Mouse (Mus musculus) urinary bladder, adult 2 months (tissue): ENCODE results near the gene Rsph10b. TPM values are rescaled to one million over a fixed set of nuclear protein-coding genes. Genes with fewer than 3 reads are reported as not detected.
A peak's percentile ranks its signal among the peaks of the same experiment; 100 is the strongest.
"Not testable (repeated sequence)": the region's sequence is repeated elsewhere in the genome, so short reads cannot be mapped to it uniquely, and the experiment has no call there.

ENCODE experiments used
- DNase-seq: peaks from one replicate; pipeline ENCODE4 v3.0.0; 2022; ENCODE audit warnings: low spot score
- polyA plus RNA-seq: library from polyadenylated mRNA; depleted of rRNA; stranded (reverse); fragments of >200 nt; gene quantifications from 2 replicates; pipeline ENCODE4 v1.2.3, GENCODE M21; 2012; rRNA removed

Rsph10b gene
- polyA plus RNA-seq, 1 experiment, result 2.6 TPM

DNA sequence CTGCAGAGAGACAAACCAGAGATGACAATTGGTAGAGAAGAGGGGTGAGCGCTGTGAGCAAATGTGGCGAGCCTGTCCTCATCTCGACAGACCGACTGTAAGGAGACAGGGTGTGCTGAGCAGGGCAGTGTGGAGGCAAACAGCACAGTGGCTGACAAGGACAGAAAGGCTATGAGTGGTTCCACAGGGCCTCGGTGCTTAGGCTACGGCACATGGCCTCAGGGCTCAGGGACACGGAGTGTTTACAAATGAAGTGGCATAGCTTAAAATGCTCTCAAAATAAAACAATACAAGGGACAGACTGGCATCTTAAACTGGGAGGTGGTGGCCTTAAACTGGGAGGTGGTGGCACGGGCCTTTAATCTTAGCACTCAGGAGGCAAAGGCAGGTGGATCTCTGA is 60.4 kb downstream of the Rsph10b start:
- no peak for DNase-seq

DNA sequence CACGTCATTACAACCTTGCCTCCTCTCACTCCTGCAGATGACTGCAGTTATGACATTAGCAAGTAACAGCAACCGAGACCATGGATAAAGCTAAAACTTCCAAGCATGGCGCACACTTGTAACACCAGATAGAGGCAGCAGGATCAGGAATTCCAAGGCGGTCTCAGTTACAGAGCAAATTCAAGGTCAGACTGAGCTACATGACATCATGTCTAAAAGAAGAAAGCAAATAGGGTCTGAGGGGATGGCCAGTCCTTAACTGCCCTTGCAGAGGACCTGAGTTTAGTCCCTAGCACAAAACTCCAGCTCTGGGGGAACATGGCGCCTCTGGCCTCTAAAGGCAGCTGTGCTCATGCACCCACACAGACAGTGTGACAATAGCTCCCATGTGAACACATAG is 61.0 kb downstream of the Rsph10b start:
- no peak for DNase-seq

DNA sequence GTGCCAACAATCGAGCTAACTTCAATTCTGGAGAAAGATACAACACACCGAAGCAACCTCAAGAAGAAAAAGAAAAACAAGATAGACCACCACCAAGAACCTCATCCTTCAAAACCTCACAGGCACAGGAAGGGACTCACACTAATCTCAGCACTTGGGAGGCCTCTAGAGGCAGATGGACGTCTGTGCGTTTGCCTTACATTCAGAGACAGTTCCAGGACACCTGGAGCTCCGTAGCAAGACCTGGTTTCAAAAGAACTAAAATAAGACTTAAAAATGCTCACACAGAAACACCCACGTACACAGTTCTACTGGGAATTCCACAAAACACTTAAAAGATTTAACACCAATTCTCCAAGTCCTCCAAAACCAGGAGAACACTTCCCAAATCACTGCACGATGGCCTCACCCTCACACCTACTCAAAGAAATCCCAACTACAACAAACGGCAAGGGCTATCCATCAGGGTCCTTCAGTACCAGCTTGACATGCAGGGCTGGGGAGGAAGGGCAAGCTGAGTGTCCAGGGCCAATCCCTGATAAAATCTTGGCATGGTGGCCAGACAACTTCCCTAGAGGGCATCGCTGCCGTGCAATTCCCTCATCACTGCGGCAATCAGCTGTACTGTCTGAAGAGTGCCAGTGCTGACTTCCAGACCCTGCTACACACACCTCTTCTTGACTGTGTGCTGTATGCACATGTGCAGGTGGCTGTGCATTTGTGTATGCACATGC is 62.0 kb downstream of the Rsph10b start:
- no peak for DNase-seq

DNA sequence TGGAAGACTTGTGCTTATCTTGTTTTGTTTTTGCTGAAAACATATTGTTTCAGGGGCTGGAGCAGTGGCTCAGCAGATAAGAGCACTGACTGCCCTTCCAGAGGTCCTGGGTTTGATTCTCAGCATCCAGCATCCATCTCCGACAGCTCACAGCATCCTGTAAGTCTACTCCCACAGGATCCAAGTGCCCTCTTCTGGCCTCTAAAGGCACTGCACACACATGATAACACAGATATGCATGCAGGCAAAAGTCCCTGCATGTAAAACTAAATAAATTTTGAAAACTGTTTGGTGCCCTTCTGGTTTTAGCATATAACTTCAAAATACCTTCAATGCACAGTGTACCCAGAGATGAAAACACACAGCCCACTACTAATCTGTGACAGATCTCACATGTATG is 66.6 kb downstream of the Rsph10b start:
- no peak for DNase-seq

DNA sequence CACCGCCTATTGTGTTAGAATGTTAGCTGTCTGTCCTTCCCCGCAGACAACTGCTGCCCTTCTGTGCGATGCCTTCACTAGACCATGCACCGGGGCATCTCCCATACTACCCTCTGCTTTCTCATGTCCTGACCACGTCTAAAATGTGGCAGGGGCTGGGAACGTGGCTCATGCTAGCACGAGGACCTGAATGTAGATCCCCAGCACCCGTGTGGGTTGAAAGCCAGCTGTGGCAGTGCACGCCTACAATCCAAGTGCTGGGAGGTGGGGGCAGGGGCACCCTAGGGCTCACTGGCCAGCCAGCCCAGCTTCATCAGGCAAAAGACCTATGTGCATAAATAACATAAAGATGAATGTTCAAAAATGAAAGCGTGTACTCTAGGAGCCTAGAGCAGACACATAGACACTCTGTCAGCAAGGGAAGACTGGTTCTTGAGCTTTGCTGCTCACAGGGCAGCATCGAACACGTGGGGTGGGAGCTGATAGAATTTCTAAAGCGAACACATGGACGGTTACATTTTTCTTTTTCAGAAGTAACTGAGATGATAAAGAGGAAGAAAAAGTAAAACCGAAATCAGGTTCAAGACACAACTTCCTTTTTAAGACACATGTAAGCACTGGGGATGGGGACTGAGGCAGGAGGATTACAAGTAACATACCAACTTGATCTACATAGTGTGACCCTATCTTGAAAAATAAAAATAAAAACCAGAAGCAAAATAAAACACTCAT is 69.8 kb downstream of the Rsph10b start:
- DNase-seq, result no peak

DNA sequence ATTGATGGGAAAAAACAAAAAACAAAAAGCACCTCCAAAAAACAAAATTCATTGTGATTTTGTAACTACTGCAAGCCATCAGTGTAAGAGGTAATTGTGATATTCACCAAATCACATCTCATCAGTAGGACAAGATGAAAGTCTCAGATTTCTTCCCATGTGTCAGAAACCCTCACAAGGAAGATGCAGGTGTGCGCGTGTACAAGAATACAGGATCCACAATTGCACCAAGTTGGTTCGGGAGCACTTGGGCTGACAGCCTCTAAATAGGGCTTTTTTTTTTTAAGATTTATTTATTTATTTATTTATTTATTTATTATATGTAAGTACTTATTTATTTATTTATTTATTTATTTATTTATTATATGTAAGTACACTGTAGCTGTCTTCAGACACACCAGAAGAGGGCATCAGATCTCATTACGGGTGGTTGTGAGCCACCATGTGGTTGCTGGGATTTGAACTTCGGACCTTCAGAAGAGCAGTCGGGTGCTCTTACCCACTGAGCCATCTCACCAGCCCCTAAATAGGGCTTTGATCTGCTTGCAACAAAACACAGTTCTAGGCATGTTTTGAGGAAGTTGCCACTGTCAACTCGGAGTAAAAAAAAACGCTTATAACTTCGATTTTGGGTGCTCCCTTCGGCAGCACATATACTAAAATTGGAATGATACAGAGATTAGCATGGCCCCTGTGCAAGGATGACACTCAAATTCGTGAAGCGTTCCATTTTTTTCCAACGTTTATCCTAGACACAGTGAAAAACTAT is 80.7 kb downstream of the Rsph10b start:
- not testable (repeated sequence) for DNase-seq

DNA sequence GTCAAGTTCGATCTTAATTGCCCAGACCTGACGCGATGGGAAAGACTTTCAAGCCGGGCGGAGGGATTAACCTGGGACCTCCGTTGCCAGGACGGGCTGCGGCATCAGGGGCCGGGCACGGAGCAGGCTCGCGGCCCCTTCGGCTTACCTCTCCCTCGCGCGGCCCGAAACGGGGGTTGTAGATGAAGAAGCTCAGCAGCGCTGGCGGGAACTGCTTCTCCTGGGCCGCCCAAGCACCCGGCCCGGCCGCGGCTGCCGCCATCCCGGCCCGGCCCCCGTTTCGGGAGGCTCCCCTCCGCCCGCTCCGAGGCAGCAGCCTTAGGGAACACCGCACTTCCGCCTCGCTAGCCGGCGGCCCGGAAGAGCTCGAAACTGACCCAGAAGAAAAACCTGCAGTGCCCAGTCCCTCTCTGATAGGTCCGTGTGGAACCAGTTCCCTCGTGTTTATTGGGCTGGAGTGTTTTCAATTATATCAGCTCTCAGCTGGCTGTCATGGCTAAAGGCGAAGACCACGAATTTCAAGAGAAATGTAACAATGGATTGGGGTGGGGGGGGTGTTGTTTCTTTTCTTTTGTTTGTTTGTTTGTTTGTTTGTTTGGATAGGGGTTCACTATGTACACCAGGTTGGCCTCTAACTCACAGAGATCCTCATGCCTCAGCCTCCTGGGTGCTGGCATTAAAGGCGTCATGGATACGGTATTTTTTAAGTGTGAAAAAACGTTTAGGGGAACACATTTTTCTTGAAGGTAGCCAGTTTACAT is 81.9 kb downstream of the Rsph10b start, which contains the start of gene Ccz1:
Gene Ccz1 (minus strand): TSS at position 327 of the 761 bp plus-strand sequence.
- peak; percentile 61 for DNase-seq

DNA sequence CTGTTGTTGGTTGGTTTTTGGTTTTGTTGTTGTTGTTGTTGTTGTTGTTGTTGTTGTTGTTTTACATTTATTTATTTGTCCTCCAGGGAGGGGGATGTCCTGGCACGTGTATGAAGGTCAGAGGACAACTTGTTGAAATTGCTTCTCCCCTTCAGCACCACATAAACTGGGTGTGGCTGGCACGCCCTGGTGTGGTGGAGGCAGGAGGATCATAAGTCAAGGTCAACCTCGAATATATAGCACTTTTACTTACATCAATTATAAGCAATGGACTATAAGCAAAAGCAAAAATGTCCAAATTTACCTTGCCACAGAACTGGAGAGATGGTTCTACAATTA is 82.4 kb downstream of the Rsph10b start:
- DNase-seq, result no peak

DNA sequence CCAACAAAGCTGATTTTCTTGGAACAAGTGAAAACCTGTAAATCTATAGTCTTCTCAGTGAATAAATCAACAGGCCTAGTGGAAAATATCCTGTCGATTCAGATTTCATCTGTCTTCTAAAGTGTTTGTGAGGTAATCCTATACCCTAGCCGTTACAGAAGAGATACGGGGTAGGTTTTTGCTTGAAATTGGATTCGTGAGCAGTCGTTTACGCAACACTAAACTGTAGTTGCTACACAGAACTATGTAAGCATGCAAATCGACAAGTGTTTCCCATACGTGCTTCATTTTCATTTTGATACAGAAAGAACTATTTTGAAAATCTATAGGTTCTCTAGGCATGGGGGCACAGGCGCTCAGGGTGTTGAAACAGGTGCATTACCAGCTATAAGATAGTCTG is 83.0 kb downstream of the Rsph10b start:
- no peak for DNase-seq

DNA sequence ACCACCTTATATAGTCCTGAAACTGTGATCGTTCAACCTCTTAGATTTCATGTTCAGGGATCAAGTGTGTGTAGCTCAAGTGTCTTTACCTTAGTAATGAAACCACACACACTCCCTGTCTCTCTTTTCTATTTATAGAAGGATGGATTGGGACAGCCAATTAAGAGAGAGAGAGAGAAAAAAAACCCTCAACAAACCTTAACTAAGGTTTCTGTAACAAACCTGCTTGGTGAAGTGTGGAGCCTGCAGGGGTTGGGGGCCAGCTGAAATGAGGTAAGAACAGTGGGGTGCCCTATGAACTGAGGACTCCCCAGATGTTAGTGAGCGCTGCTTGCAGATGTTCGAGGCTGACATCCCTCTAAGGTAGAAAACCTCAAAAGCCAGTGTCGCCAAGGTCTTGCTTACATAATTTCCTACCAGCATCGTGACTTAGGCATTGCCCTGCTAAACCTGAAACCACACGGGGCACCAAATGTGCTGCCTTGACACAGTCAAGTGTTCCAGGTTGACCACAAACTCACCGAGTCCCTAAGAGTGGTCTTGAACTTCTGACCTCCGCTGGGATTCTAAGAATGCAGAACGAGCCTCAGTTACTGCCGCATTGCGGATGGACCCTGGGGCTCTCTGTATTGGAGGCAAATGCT is 93.9 kb downstream of the Rsph10b start, which contains the start of gene Ocm:
Gene Ocm (minus strand): TSS at position 51 of the 644 bp plus-strand sequence.
- no peak for DNase-seq

DNA sequence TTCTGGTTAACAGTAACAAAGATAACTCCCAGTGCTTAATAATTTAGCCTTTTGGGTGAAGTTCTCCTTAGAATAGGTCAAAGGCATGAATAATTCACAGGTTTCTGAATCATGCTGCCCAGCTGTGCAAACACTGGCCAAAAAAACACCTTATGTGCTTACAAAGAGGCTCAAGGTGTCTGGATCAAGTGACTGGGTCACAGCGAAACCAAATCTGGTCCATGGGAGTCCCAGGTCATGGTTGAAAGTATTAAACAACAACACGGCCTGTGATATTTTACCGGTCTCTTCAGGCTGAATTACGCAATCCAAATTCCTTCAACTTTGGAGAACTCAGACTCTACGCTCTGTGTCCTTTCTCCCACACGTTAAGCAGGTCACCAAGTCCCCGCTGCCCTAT is 99.7 kb downstream of the Rsph10b start:
- no peak for DNase-seq

DNA sequence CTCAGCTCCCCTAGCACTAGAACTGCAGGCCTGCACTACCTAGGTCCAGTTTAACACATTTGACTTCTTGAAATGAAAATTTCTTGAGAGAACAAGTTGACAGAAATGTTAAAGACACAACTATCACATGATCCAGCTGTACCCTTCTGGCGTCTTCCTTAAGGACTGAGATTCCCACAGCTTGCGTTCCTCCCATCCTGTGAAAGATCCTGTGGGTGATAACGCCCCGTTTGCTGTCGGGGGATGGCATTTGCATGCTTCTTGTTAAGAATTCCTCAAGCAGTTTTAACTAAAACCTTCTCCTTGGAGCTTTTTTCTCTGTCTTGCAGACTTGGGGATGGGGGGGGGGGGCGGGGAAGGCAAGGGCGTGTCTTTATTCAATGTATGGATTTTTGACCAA is 101.7 kb downstream of the Rsph10b start:
- no peak for DNase-seq

Other genes with a start within 250 kb of the Rsph10b start
- 4.2 and 6.6 TPM in 2 replicates for gene Usp42, start 200.8 kb upstream of the Rsph10b start, polyA plus RNA-seq
- 15.2 and 18.9 TPM in 2 replicates for gene Eif2ak1, start 115.2 kb upstream of the Rsph10b start, polyA plus RNA-seq
- gene Ankrd61, start 35.4 kb upstream of the Rsph10b start, polyA plus RNA-seq, result 0.09 and 0.14 TPM in 2 replicates
- 46.7 and 53.3 TPM in 2 replicates for gene Aimp2, start 23.2 kb upstream of the Rsph10b start, polyA plus RNA-seq
- gene Pms2, start 23.1 kb upstream of the Rsph10b start, polyA plus RNA-seq, result 6.5 and 7.1 TPM in 2 replicates
- gene Gm42421, start 4.9 kb upstream of the Rsph10b start, polyA plus RNA-seq, result 1.2 TPM in 2 replicates
- 38.6 and 40.0 TPM in 2 replicates for gene Ccz1, start 81.8 kb downstream of the Rsph10b start, polyA plus RNA-seq
- gene Ocm, start 93.6 kb downstream of the Rsph10b start, polyA plus RNA-seq, result not detected in 2 replicates
- gene Lmtk2, start 167.4 kb downstream of the Rsph10b start, polyA plus RNA-seq, result 13.7 and 15.8 TPM in 2 replicates